Mouse (Mus musculus) kidney, adult 18-20 months (tissue): ENCODE data around the gene Amdhd2.
"Not testable (repeated sequence)": the region's sequence is repeated elsewhere in the genome, so short reads cannot be mapped to it uniquely, and the experiment has no call there.

ENCODE experiments used
- DNase-seq: peaks from one replicate; pipeline ENCODE4 v3.0.0; 2021

The Amdhd2 gene

GRCm38 (mm10) chr17:24155742-24156141, 7.8 kb downstream of the Amdhd2 start:
- no peak for DNase-seq

- peak; percentile 81 for DNase-seq
These were observed 9.1 kb downstream of the Amdhd2 start for GRCm38 (mm10) chr17:24154463-24154862.

DNA sequence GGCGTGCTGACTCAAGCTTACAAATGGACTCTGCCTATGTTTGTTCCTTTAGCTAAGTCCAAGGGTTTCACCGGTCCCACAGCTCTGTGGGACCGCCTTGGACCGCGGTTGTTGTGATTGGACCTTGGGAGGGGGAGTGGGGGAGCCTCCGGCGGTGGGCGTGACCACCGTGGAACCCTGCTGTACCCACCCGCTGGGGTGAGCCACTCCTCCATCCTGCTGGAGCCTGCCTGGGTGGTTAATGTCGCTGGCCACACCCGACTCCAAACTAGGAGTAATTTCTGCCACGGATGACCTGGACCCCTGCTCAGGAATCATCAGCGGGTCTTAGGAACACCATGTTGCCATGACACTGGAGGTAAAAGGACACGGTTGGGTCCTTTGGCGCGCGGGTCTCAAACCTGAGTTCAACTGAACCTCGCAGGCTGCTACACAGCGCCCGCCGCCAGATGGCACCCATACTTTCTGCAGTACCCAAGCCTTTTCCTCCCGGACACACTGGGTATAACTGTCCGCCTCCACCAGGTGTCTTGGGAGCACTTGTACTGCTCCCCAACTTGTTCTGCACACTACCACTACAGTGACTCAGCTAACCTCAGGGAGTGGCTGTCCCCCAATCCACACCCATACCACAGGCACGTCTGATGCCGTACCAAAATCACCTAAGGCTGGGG, 11.5 kb downstream of the Amdhd2 start:
- DNase-seq: peak; percentile 88

- no peak for DNase-seq
These were observed 12.2 kb downstream of the Amdhd2 start for GRCm38 (mm10) chr17:24151382-24151781.

DNA sequence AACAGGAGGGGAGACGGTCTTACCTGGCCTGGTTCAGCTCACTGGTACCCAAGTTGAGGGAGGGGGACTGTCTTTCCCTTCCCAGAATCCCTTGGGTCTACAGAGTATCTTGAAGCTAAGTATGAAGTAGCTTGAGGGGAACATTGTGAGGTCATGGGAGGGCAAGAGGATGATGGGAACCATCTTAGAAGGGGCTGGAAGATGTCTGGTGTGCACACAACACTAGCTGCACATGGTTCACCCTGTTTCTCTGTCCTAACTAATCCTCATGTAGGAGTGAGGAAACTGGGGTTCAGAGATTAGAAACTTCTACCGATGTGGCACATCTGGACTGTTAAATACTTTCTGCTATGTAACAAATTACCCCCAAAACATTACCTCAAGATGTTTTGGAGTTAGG, 12.7 kb downstream of the Amdhd2 start, which contains the start of gene Pdpk1:
Gene Pdpk1 (minus strand): TSS at position 101 of the 400 bp plus-strand sequence.
- no peak for DNase-seq

- no peak for DNase-seq
These were observed 14.1 kb downstream of the Amdhd2 start for GRCm38 (mm10) chr17:24149421-24149820.

DNA sequence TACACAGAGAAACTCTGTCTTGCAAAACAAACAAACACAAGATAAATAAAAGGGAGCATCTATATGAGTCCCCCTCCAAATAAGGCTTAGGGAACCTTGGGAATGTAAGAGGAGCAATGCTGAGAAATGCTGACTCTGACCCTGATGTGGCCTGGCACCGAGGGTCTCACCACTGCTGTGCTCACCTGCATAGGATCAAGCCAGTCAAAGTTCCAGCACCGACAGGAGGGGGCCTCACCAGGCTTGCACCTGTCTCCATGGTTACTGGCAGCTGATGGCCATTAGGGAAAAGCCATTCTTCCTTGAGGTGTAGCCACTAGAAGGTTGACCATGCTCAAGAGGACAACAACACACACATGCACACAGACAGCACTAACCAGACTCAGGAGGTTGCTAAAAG, 20.7 kb downstream of the Amdhd2 start:
- DNase-seq: no peak

GRCm38 (mm10) chr17:24141425-24141920, 22.1 kb downstream of the Amdhd2 start:
- peak; percentile 96 for DNase-seq

- DNase-seq: peak; percentile 55
These were observed 22.6 kb downstream of the Amdhd2 start for GRCm38 (mm10) chr17:24140845-24141424.

GRCm38 (mm10) chr17:24139968-24140367, 23.6 kb downstream of the Amdhd2 start:
- DNase-seq: no peak

GRCm38 (mm10) chr17:24139256-24139655, 24.3 kb downstream of the Amdhd2 start:
- DNase-seq: no peak

DNA sequence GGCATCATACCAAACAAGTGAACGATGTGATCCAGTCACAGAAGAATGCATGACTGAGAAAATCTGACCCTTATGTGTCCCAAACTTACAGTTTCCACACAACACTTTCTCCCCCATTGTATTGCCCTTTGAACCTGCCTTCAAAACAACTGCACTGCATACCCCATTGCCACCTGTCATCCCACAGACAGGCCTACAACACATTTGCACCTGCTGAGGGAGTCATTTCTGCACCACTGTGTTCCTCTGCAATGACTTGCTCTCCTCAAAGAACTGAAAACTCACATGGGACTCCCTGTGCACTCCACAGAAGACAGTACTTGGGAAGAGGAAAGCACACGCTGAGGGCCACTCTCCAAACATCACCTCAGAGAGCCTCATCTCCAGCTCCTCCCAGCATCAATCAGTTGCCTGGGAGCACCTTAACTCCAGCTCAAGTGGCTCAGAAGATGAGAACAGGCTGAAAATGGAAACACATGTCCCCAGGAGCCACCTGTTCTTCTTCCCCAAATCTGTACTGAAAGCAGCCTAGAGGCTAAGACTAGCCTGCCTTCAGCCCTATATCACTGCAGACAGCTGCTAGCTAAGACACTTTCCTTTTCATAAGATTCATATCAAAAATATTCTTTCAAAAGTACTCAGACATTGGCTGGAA, 26.2 kb downstream of the Amdhd2 start:
- DNase-seq: no peak

DNA sequence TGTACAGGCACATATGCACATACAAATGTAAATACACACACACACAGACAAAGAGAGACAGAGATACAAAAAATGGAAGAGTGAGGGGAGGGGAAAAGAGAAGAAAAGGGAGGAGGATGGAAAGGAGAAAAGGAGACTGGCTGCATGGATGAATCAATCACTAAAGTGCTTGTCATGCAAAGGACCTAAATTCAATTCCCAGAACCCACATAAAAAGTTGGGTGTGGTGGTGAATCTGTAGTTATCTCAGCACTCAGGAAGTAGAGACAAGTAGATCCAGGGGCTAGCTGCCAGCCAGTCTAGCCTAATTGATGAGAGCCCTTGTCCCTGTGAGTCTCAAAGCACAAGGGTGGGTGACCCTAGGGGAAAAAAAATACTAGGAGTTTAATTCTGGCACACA, 29.5 kb downstream of the Amdhd2 start:
- DNase-seq: no peak

GRCm38 (mm10) chr17:24132919-24133318, 30.6 kb downstream of the Amdhd2 start:
- not testable (repeated sequence) for DNase-seq

GRCm38 (mm10) chr17:24131570-24131969, 32.0 kb downstream of the Amdhd2 start:
- DNase-seq: no peak

GRCm38 (mm10) chr17:24129246-24129645, 34.3 kb downstream of the Amdhd2 start:
- not testable (repeated sequence) for DNase-seq

DNA sequence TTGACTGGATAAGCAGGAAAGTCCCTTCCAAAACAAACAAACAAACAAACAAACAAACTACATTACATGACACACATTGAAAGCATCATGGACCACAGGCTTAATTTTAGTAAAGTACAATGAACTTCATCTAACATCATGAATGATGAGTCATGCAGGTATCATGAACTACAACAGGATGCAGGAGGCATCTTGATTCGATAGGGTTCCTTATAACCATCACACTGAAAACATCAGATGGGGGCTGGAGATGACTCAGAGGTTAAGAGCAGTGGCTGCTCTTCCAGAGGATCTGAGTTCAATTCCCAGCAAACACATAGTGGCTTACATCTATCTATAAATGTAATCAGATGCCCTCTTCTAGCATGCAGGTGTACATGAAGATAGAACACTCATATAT, 36.0 kb downstream of the Amdhd2 start:
- DNase-seq: no peak

DNA sequence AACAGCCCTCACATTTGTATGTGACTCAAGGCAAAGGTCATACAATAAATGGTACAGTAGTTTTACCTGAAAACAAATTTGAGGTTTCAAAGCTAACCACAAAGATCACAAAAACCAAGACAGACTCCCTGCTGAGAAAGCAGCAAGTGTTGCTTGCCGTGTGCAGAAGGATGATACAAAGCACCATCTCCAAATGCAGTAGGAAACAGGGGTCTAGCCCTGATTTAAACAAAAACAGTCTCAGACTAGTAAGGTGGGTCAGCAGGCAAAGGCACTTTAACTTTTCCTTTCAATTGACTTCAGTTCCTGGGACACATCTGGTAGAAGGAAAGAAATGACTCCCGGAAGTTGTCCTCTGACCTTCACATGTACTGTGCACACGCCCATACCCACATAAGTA, 36.8 kb downstream of the Amdhd2 start:
- no peak for DNase-seq

DNA sequence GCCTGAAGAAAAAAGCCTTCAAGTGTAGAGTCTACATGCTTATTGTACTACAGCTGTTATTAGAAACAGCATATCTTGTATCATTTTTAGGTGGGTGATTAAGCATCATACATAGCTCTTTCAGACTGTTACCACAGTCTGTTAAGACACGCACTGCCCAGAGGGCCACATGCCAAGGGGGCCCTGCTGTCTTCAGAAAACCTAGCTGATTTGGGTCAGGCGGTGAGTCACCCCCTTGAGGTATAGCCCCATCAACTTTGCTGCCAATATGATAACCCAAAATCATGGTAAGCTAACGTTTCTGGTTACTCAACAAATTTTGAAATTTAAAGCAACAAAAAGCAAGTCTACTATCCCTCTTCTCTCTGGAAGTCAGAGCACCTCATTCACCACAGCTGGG, 44.1 kb downstream of the Amdhd2 start:
- DNase-seq: no peak

GRCm38 (mm10) chr17:24113031-24113430, 50.5 kb downstream of the Amdhd2 start:
- DNase-seq: no peak

DNA sequence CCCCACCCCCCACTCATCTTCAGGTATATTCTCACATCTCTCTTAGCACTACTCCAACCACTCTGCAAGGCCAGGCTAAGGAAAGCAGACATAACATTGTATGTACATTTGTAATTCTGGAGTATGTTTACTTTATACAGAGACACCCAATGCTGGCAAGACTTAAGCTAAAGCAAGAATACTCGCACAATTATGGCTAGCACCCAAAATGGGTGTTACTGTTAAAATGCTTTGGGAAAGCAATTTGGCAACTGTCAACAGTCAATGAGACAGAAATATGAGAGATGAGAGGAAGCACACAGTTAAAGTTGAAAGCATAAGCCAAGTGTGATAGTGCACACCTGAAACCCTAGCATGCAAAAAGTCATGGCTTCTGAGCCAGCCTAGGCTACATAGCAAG, 52.3 kb downstream of the Amdhd2 start:
- no peak for DNase-seq

DNA sequence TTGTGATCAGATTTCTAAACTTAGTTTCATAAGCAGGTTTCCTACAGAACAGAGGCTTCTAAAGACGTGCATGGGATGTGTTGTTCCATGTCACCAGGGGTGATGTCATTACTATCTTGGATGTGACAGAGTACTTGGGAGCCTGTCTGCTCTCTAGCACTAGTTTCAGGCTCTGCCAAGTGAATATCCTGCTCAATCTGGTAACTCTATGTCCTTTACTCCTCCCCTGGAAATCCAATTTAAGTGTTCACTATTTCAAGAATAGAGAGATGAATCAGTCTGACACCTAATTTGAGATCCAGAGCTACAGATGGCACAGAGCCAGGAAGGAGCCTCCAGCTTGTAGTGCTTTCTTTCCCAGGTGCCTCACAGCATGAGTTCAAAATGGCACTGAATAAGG, 54.7 kb downstream of the Amdhd2 start:
- DNase-seq: no peak
